Mouse (Mus musculus): Measurements from ENCODE around the gene Ppp1r26. TPM values are rescaled to one million over a fixed set of nuclear protein-coding genes. Genes with fewer than 3 reads are reported as not detected.

Gene Ppp1r26
- 0.41 TPM in 1 of 2 replicates, not detected in the other for total RNA-seq (2023)

DNA sequence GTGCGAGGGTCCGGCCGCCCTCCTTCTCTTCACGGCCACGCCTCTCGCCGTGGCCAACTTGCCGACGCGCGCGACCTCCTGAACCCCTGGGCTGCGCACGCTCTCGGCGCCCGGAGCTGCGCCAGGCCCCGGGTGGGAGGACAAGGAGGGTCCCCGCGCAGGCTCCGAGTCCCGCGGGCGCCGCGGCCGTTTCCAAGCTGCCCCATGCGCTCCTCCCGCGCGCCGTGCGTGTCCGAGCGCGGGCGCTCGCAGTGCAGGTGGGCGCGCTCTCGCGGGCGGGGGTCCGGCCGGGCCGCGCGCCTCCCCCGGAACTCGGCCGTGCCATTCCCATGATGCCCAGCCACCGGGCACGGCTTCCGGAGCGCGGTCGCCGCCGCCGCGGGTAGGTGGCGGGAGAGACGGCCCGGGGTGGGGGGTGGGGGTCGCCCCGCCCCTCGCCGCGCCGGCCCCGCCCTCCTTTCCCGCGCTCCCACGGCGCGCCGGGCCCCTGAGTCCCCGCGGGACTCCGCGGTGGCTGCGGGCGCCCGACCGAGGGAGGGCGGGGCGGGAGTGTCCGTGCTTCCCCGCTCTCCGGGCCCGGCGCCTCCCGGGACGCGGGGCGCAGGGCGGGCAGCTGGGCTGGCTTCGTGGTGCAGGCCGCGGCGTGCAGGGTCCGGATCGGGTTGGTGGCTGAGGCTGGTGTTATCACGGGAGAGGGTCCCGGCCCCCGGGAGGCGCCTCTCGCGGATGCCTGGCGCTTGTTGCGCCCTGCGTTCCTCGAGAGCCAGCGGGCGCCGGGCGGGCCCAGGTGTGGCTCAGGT, at the start of gene Ppp1r26:
Gene Ppp1r26, plus strand, starts transcription at position 286 of the 800 bp plus-strand sequence.

DNA sequence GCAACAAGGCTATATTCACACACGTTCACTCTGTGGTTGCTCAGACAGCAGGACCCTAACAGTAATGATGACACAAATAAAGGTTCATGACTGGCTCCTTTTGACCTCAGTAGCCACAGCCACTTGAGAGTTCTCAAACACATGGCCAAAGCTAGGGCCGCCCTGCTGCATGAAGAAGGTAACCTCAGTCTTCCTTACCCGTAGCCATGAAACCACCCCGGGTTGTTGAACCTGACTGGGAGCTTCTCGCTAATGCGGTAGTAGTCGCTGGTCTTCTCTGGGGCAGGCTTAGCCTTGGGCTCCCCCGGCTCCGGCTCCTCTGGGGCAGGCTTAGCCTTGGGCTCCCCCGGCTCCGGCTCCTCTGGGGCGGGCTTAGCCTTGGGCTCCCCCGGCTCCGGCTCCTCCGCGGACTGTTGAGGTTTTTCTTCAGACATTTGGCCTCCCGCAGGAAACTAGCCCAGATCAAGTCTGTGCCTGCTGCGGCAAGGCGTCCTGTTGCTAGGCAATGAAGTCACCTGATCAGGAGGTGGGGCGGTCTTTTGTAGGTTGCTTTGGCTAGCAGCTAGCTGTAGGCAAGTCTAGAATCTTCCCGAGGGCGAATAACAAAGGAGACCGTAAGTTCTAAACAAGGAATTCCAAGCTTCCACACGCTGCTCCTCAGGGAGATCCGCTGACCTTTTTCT, 19.4 kb downstream of the Ppp1r26 start, which contains the start of gene 1700007K13Rik:
Gene 1700007K13Rik, minus strand, starts transcription at position 497 of the 683 bp plus-strand sequence.

DNA sequence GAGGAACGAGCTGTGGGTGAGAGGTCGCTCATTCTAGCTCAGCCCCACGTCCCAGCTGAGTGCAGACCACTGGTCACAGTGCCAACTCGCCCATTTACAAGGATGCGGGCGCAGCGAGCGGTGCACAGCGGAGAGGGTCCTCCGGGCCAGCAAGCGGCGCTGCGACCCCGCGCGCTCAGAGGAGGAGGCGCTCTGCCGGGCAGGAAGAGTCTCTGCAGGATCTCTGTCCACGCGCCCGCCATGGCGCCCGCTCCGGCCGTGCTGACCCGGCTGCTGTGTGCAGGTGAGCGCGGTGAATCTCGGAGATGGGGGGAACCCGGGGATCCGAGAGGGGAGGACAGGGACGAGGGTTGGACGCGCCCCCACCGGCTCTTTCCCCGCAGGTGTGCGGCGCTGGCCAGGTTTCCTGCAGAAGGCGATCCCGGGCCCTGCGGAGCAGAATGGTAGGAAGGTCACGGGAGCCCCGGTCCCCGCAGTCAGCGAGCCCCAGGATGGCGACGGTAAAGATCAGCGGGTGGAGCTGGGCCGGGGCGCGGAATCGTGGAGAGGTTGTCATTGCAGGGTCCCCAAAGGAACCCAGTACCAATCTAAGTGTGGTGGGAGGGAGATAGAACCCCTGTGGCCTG, 21.4 kb downstream of the Ppp1r26 start, which contains the start of gene Mrps2:
Gene Mrps2, plus strand, starts transcription at position 207 of the 626 bp plus-strand sequence.

DNA sequence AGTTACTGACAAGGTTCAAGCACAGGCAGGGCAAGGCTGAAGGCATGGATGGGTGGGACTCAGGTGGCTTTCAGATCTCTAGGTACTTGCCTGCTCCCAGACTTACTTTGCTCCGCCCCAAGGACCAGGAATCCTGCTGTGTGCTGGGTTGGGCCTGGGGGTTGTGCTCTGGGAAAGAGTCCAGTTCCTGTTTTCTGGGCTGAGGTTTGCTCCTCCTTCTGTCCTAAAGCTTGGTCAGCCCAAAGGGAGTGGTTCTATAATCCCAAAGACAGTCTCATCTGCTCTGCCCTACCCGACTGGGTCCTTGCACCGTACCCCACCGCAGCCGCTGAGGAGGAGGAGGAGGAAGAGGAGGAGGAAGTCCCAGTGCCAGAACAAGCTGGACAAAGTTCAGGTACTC, 50.1 kb downstream of the Ppp1r26 start, which contains the start of gene Gbgt1:
Gene Gbgt1, plus strand, starts transcription at position 221 of the 400 bp plus-strand sequence.

Other genes starting within 250 kb of the Ppp1r26 start
- not detected in 2 replicates for gene 1700007K13Rik, start 19.5 kb downstream of the Ppp1r26 start, total RNA-seq (2023)
- 10.8 and 11.1 TPM in 2 replicates for gene Mrps2, start 21.3 kb downstream of the Ppp1r26 start, total RNA-seq (2023)
- 3.6 and 3.7 TPM in 2 replicates for gene Gbgt1, start 50.1 kb downstream of the Ppp1r26 start, total RNA-seq (2023)
- gene Gm10134, start 59.3 kb downstream of the Ppp1r26 start, total RNA-seq (2023), result 1.5 TPM in 1 of 2 replicates, not detected in the other
- gene Ralgds, start 66.3 kb downstream of the Ppp1r26 start, total RNA-seq (2023), result 128 and 156 TPM in 2 replicates
- not detected in 2 replicates for gene Cel, start 116.6 kb downstream of the Ppp1r26 start, total RNA-seq (2023)
- gene Gtf3c5, start 137.0 kb downstream of the Ppp1r26 start, total RNA-seq (2023), result 16.2 and 18.6 TPM in 2 replicates
- gene Gfi1b, start 175.2 kb downstream of the Ppp1r26 start, total RNA-seq (2023), result 5.5 and 6.3 TPM in 2 replicates
- 32.7 and 44.4 TPM in 2 replicates for gene Tsc1, start 194.4 kb downstream of the Ppp1r26 start, total RNA-seq (2023)

Data from neutrophil, adult 65 days (primary cell).